Mouse (Mus musculus) left cerebral cortex, postnatal 10 days (tissue): ENCODE results near the gene Fra10ac1. TPM values are rescaled to one million over a fixed set of nuclear protein-coding genes. Genes with fewer than 3 reads are reported as not detected.

Experiments
- DNase-seq, 2 experiments: peaks; one replicate each; pipeline ENCODE4 v3.0.0; 2021 to 2022; ENCODE audit warnings: low spot score in 2 of 2, mixed read lengths in 1 of 2; ENCODE audit errors: extremely low spot score in 1 of 2
- intact Hi-C: fragments of 180-260 bp; cut with DNase I; formaldehyde crosslinking; loops from one replicate; pipeline ENCODE4 v1.15.1; 2025
- total RNA-seq, 2 experiments: library from RNA; stranded (reverse); gene quantifications; 2 replicates each; pipeline ENCODE4 v1.2.3; 2021

Fra10ac1 gene
- total RNA-seq, 2 experiments from 2014 or later: 15.7 to 16.0 TPM

GRCm38 (mm10) chr19:38238213-38238951 lies 14.4 kb upstream of the Fra10ac1 start:
- peak; percentile 68 to 71 for DNase-seq
- intact Hi-C loops: no loop called here

GRCm38 (mm10) chr19:38237834-38238212 lies 13.9 kb upstream of the Fra10ac1 start:
- no peak for DNase-seq
- intact Hi-C loops: no loop called here

GRCm38 (mm10) chr19:38236526-38236925 lies 12.6 kb upstream of the Fra10ac1 start:
- intact Hi-C loops: no loop called here
- no peak for DNase-seq

GRCm38 (mm10) chr19:38232516-38232915 lies 8.6 kb upstream of the Fra10ac1 start:
- DNase-seq: no peak
- intact Hi-C loops: no loop called here

GRCm38 (mm10) chr19:38232087-38232486 lies 8.1 kb upstream of the Fra10ac1 start:
- intact Hi-C loops: no loop called here
- DNase-seq: no peak

- intact Hi-C loops: no loop called here
- DNase-seq: no peak
These were observed 4.7 kb upstream of the Fra10ac1 start for GRCm38 (mm10) chr19:38228699-38229098.

- peak; percentile 35 to 65 for DNase-seq
- intact Hi-C loops: loop anchor here (2.0 kb wide), 1 partner anchor 40 kb away; the partner anchor contains the start of gene Lgi1
These were observed 717 bp upstream of the Fra10ac1 start for GRCm38 (mm10) chr19:38224685-38225060.

- intact Hi-C loops: no loop called here
- DNase-seq: no peak
These were observed 526 bp downstream of the Fra10ac1 start for GRCm38 (mm10) chr19:38223356-38223904.

- intact Hi-C loops: loop anchor here (5.0 kb wide), 1 partner anchor 115 kb away; no protein-coding TSS in a partner anchor
- no peak for DNase-seq
These were observed 6.3 kb downstream of the Fra10ac1 start for GRCm38 (mm10) chr19:38217696-38218095.

- intact Hi-C loops: loop anchor here (5.0 kb wide), 1 partner anchor 146 kb away; no protein-coding TSS in a partner anchor
- peak in 1 of 2 experiments; percentile 27 for DNase-seq
These were observed 17.3 kb downstream of the Fra10ac1 start for GRCm38 (mm10) chr19:38206669-38207068.

GRCm38 (mm10) chr19:38198731-38199130 lies 25.2 kb downstream of the Fra10ac1 start:
- intact Hi-C loops: loop anchor here (2.0 to 10.0 kb wide), 2 partner anchors 114 to 244 kb away; no protein-coding TSS in a partner anchor
- no peak for DNase-seq

- intact Hi-C loops: loop anchor here (10.0 kb wide), 1 partner anchor 110 kb away; no protein-coding TSS in a partner anchor
These were observed 28.7 kb downstream of the Fra10ac1 start for GRCm38 (mm10) chr19:38195245-38195644.

GRCm38 (mm10) chr19:38191446-38191845 lies 32.5 kb downstream of the Fra10ac1 start:
- intact Hi-C loops: loop anchor here (10.0 kb wide), 1 partner anchor 107 kb away; no protein-coding TSS in a partner anchor
- no peak for DNase-seq

More at GRCm38 (mm10) chr19:38195245-38195644, 28.7 kb downstream of the Fra10ac1 start:
- no peak for DNase-seq

- no peak for DNase-seq
- intact Hi-C loops: loop anchor here (10.0 kb wide), 1 partner anchor 106 kb away; no protein-coding TSS in a partner anchor
These were observed 33.4 kb downstream of the Fra10ac1 start for GRCm38 (mm10) chr19:38190606-38191005.

GRCm38 (mm10) chr19:38187345-38187680 lies 36.6 kb downstream of the Fra10ac1 start:
- intact Hi-C loops: no loop called here
- no peak for DNase-seq

GRCm38 (mm10) chr19:38186631-38187344 lies 37.2 kb downstream of the Fra10ac1 start:
- intact Hi-C loops: no loop called here
- no peak for DNase-seq

GRCm38 (mm10) chr19:38179675-38180074 lies 44.3 kb downstream of the Fra10ac1 start:
- intact Hi-C loops: no loop called here
- no peak for DNase-seq

GRCm38 (mm10) chr19:38164633-38165032 lies 59.3 kb downstream of the Fra10ac1 start:
- DNase-seq: no peak
- intact Hi-C loops: no loop called here

GRCm38 (mm10) chr19:38161648-38162354 lies 62.2 kb downstream of the Fra10ac1 start:
- intact Hi-C loops: no loop called here
- no peak for DNase-seq
